Mouse (Mus musculus) hindbrain, embryonic 13.5 days (tissue): ENCODE data around the gene Rhob. TPM values are rescaled to one million over a fixed set of nuclear protein-coding genes. Genes with fewer than 3 reads are reported as not detected.

Experiments used
- ATAC-seq: fragments of 200-750 bp; cut with Nextera tagmentation; 2 replicates; pipeline ENCODE4 v1.8.0; 2017; ENCODE audit warnings: moderate TSS enrichment; ENCODE audit not compliant: low FRiP score
- H3K27ac ChIP-seq: fragments of 300-500 bp; sonication (generic); 2 replicates; pipeline ENCODE4 v1.5.1; 2015; ENCODE audit warnings: inconsistent platforms, mild to moderate bottlenecking, moderate library complexity
- H3K27me3 ChIP-seq: fragments of 300-500 bp; sonication (generic); 2 replicates; pipeline ENCODE4 v1.6.1; 2015; ENCODE audit warnings: mild to moderate bottlenecking, inconsistent platforms
- H3K36me3 ChIP-seq: fragments of 300-500 bp; sonication (generic); 2 replicates; pipeline ENCODE4 v1.6.1; 2015; ENCODE audit warnings: mild to moderate bottlenecking, inconsistent platforms
- H3K4me1 ChIP-seq: fragments of 300-500 bp; sonication (generic); replicated peaks from 2 replicates; pipeline ENCODE4 v1.6.1; 2015; ENCODE audit warnings: inconsistent platforms
- H3K4me2 ChIP-seq: fragments of 300-500 bp; sonication (generic); 2 replicates; pipeline ENCODE4 v1.6.1; 2015; ENCODE audit warnings: inconsistent platforms, mild to moderate bottlenecking, moderate library complexity
- H3K4me3 ChIP-seq: fragments of 300-500 bp; sonication (generic); 2 replicates; pipeline ENCODE4 v1.5.1; 2015; ENCODE audit warnings: mild to moderate bottlenecking, inconsistent platforms
- H3K9ac ChIP-seq: fragments of 300-500 bp; sonication (generic); 2 replicates; pipeline ENCODE4 v1.6.1; 2015; ENCODE audit warnings: mild to moderate bottlenecking, inconsistent platforms
- H3K9me3 ChIP-seq: fragments of 300-500 bp; sonication (generic); 2 replicates; pipeline ENCODE4 v1.6.1; 2016; ENCODE audit warnings: inconsistent platforms
- WGBS: fragments of 180-500 bp; shearing (Covaris S2); methylation state at CpG from one replicate; pipeline ENCODE4 v1.1.7; 2015; 5-methylcytosine and 5-hydroxymethylcytosine counted together
- polyA plus RNA-seq: library from polyadenylated mRNA; unstranded; fragments of >200 nt; fragmentation: Nextera tagmentation; extraction: Ambion mirVana; gene quantifications from 2 replicates; pipeline ENCODE4 v1.2.1, GENCODE M21; 2015

The Rhob gene
- 68.7 and 71.7 TPM in 2 replicates for polyA plus RNA-seq

- H3K36me3 ChIP-seq: no peaks in the 10 kb centered on the region
- WGBS: under 1% methylated on average over 56 of the region's 56 CpGs
- H3K27ac ChIP-seq: peak within 1 kb of the TSS; percentile 100
- peak within 1 kb of the TSS; percentile 91 for H3K4me2 ChIP-seq
- H3K27me3 ChIP-seq: no peaks in the 10 kb centered on the region
- H3K9me3 ChIP-seq: no peaks in the 10 kb centered on the region
- peak; percentile 97 for ATAC-seq
- peaks cover 35% of the 10 kb centered on the region for H3K4me1 ChIP-seq
- peak within 1 kb of the TSS; percentile 81 for H3K4me3 ChIP-seq
- H3K9ac ChIP-seq: peak within 1 kb of the TSS; percentile 98
Measured at GRCm38 (mm10) chr12:8499871-8500596, at the start of gene Rhob. Gene Rhob, minus strand, starts transcription at chr12:8500009.

- Histone ChIP-seq H3K36me3 (no peaks in the 10 kb centered on the region), H3K4me1 (no peaks in the 10 kb centered on the region), H3K4me3 (no peak overlapping the region), H3K9ac (no peak overlapping the region), H3K27me3 (no peaks in the 10 kb centered on the region), H3K4me2 (no peak overlapping the region), H3K9me3 (no peaks in the 10 kb centered on the region), H3K27ac (no peak overlapping the region)
- WGBS: 17% methylated on average over 11 of the region's 11 CpGs
- peak; percentile 65; the same call in 1 of the 2 replicates for ATAC-seq
Measured at GRCm38 (mm10) chr12:8547357-8547756, 47.5 kb upstream of the Rhob start.

- H3K9me3 ChIP-seq: no peaks in the 10 kb centered on the region
- no peaks in the 10 kb centered on the region for H3K27me3 ChIP-seq
- H3K9ac ChIP-seq: no peak overlapping the region
- H3K4me1 ChIP-seq: no peaks in the 10 kb centered on the region
- H3K27ac ChIP-seq: no peak overlapping the region
- H3K4me3 ChIP-seq: no peak overlapping the region
- H3K36me3 ChIP-seq: no peaks in the 10 kb centered on the region
- WGBS: 90% methylated on average over 6 of the region's 6 CpGs
- no peak overlapping the region for H3K4me2 ChIP-seq
- no peak for ATAC-seq
Measured at GRCm38 (mm10) chr12:8546801-8547200, 47.0 kb upstream of the Rhob start.

- H3K27ac ChIP-seq: no peak overlapping the region
- no peaks in the 10 kb centered on the region for H3K4me1 ChIP-seq
- WGBS: 80% methylated on average over 5 of the region's 5 CpGs
- no peaks in the 10 kb centered on the region for H3K36me3 ChIP-seq
- H3K9me3 ChIP-seq: no peaks in the 10 kb centered on the region
- H3K9ac ChIP-seq: no peak overlapping the region
- no peak for ATAC-seq
- no peak overlapping the region for H3K4me2 ChIP-seq
- H3K4me3 ChIP-seq: no peak overlapping the region
- no peaks in the 10 kb centered on the region for H3K27me3 ChIP-seq
Measured at GRCm38 (mm10) chr12:8545066-8545610, 45.3 kb upstream of the Rhob start.

GRCm38 (mm10) chr12:8542371-8542770, 42.6 kb upstream of the Rhob start:
- Histone ChIP-seq H3K36me3 (no peaks in the 10 kb centered on the region), H3K4me1 (no peaks in the 10 kb centered on the region), H3K9ac (no peak overlapping the region), H3K27ac (no peak overlapping the region), H3K9me3 (no peaks in the 10 kb centered on the region), H3K4me3 (no peak overlapping the region), H3K4me2 (no peak overlapping the region), H3K27me3 (no peaks in the 10 kb centered on the region)
- ATAC-seq: no peak
- WGBS: 90% methylated on average over 4 of the region's 4 CpGs

GRCm38 (mm10) chr12:8539471-8539870, 39.7 kb upstream of the Rhob start:
- no peaks in the 10 kb centered on the region for H3K4me1 ChIP-seq
- H3K27ac ChIP-seq: no peak overlapping the region
- no peak overlapping the region for H3K4me3 ChIP-seq
- H3K4me2 ChIP-seq: no peak overlapping the region
- no peak for ATAC-seq
- WGBS: 91% methylated on average over 13 of the region's 13 CpGs
- no peaks in the 10 kb centered on the region for H3K36me3 ChIP-seq
- no peaks in the 10 kb centered on the region for H3K9me3 ChIP-seq
- H3K27me3 ChIP-seq: no peaks in the 10 kb centered on the region
- no peak overlapping the region for H3K9ac ChIP-seq

GRCm38 (mm10) chr12:8537291-8537690, 37.5 kb upstream of the Rhob start:
- no peak overlapping the region for H3K4me3 ChIP-seq
- no peaks in the 10 kb centered on the region for H3K27me3 ChIP-seq
- H3K27ac ChIP-seq: no peak overlapping the region
- H3K4me2 ChIP-seq: no peak overlapping the region
- WGBS: 94% methylated on average over 5 of the region's 5 CpGs
- no peaks in the 10 kb centered on the region for H3K4me1 ChIP-seq
- ATAC-seq: no peak
- no peaks in the 10 kb centered on the region for H3K9me3 ChIP-seq
- H3K9ac ChIP-seq: no peak overlapping the region
- no peaks in the 10 kb centered on the region for H3K36me3 ChIP-seq

GRCm38 (mm10) chr12:8536221-8536965, 36.6 kb upstream of the Rhob start:
- Histone ChIP-seq H3K36me3 (no peaks in the 10 kb centered on the region), H3K9ac (no peak overlapping the region), H3K4me2 (no peak overlapping the region), H3K9me3 (no peaks in the 10 kb centered on the region), H3K4me3 (no peak overlapping the region), H3K27ac (no peak overlapping the region), H3K27me3 (no peaks in the 10 kb centered on the region), H3K4me1 (no peaks in the 10 kb centered on the region)
- 80% methylated on average over 9 of the region's 9 CpGs for WGBS
- no peak for ATAC-seq

- Histone ChIP-seq H3K9me3 (no peaks in the 10 kb centered on the region), H3K4me1 (no peaks in the 10 kb centered on the region), H3K27ac (no peak overlapping the region), H3K36me3 (no peaks in the 10 kb centered on the region), H3K27me3 (no peaks in the 10 kb centered on the region), H3K9ac (no peak overlapping the region), H3K4me2 (no peak overlapping the region), H3K4me3 (no peak overlapping the region)
- ATAC-seq: no peak
- WGBS: 88% methylated on average over 7 of the region's 7 CpGs
Measured at GRCm38 (mm10) chr12:8535596-8535995, 35.8 kb upstream of the Rhob start.

GRCm38 (mm10) chr12:8534915-8535314, 35.1 kb upstream of the Rhob start:
- Histone ChIP-seq H3K4me2 (no peak overlapping the region), H3K27ac (no peak overlapping the region), H3K4me3 (no peak overlapping the region), H3K9ac (no peak overlapping the region), H3K27me3 (no peaks in the 10 kb centered on the region), H3K9me3 (no peaks in the 10 kb centered on the region), H3K4me1 (no peaks in the 10 kb centered on the region), H3K36me3 (no peaks in the 10 kb centered on the region)
- no peak for ATAC-seq
- 83% methylated on average over 1 of the region's 1 CpGs for WGBS

GRCm38 (mm10) chr12:8527770-8528169, 28.0 kb upstream of the Rhob start:
- H3K4me3 ChIP-seq: no peak overlapping the region
- ATAC-seq: no peak
- no peak overlapping the region for H3K9ac ChIP-seq
- WGBS: 85% methylated on average over 5 of the region's 5 CpGs
- no peaks in the 10 kb centered on the region for H3K27me3 ChIP-seq
- no peaks in the 10 kb centered on the region for H3K9me3 ChIP-seq
- no peak overlapping the region for H3K4me2 ChIP-seq
- H3K36me3 ChIP-seq: no peaks in the 10 kb centered on the region
- no peaks in the 10 kb centered on the region for H3K4me1 ChIP-seq
- no peak overlapping the region for H3K27ac ChIP-seq

GRCm38 (mm10) chr12:8527175-8527574, 27.4 kb upstream of the Rhob start:
- no peaks in the 10 kb centered on the region for H3K27me3 ChIP-seq
- H3K9ac ChIP-seq: no peak overlapping the region
- H3K9me3 ChIP-seq: no peaks in the 10 kb centered on the region
- WGBS: 81% methylated on average over 1 of the region's 1 CpGs
- no peak overlapping the region for H3K4me2 ChIP-seq
- no peaks in the 10 kb centered on the region for H3K36me3 ChIP-seq
- no peak overlapping the region for H3K4me3 ChIP-seq
- no peak for ATAC-seq
- H3K4me1 ChIP-seq: no peaks in the 10 kb centered on the region
- H3K27ac ChIP-seq: no peak overlapping the region
